Mouse (Mus musculus) common myeloid progenitor, adult 5-6 weeks (primary cell): ENCODE results near the gene Slc9b2. TPM values are rescaled to one million over a fixed set of nuclear protein-coding genes. Genes with fewer than 3 reads are reported as not detected.

Source experiments
- ATAC-seq: replicated peaks from 2 replicates; pipeline ENCODE4 v1.8.0; 2016; ENCODE audit warnings: low read depth, mild to moderate bottlenecking, moderate TSS enrichment, inconsistent platforms; ENCODE audit not compliant: poor library complexity, severe bottlenecking
- total RNA-seq: library from RNA; stranded (forward); fragments of 200-1000, 187-1606 nt; gene quantifications from 2 replicates; pipeline ENCODE4 v1.2.3, GENCODE M21; 2017

Gene Slc9b2
- total RNA-seq, result 0.41 TPM in 1 of 2 replicates, not detected in the other

DNA sequence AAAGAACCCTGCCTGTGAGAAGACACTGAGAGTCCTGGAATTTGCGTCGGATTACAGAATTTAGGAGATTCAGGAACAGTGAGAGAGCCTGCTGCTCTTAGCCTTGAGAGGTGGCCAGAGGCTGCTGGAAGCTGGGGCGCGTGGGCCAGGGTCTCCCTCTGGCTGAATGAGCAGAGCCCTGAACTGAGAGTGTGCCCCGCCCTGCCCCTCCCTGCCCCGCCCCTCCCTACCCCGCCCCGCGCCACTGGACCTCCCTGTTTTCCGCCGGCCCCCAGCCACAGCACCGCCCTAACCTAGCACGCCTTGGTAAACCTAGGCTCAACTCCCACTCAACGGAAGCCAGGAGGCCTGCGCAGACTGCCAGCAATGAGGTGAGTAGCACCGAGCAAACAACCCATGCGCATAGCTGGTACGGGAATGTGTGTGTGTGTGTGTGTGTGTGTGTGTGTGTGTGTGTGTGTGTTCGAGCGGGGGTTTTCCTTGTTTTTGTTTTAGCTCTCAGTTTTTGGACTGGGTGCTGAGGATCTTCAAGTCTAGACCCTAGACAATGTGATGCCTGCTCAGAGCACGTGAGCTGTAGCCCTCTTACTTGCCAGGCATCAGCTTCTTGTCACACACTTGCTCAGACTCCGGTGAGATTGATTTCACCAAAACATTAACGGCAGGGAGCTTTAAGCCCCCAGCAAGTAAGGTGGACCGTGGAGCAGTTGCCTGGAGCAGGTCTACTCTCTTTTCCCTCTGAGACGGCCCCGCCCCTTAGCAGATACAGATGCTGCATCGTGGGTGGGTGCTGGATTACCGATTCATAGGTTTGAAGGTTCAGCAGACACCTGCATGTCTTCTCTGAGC is at the start of gene Slc9b2:
Gene Slc9b2 (plus strand): TSS at position 290 of the 849 bp plus-strand sequence.
- ATAC-seq, result peak; percentile 98

DNA sequence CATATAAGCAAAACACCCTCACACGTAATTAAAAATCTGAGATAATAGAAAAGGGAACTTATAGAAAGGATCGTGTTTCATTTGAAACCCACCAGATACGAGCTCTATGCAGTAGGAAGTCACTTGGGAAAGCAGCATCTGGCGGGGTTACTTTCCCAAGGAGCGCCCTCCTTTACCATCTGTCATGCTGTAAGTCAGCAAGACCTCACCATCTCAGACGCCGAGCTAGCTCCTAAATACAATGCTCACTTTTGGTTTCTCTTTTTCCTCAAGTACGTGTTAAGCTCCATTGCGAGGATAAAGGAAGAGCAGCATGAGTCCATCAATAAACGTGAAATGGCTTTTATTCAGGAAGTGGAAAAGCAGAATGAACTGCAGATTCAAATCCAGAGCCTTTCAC is 48.6 kb upstream of the Slc9b2 start:
- ATAC-seq, result no peak

DNA sequence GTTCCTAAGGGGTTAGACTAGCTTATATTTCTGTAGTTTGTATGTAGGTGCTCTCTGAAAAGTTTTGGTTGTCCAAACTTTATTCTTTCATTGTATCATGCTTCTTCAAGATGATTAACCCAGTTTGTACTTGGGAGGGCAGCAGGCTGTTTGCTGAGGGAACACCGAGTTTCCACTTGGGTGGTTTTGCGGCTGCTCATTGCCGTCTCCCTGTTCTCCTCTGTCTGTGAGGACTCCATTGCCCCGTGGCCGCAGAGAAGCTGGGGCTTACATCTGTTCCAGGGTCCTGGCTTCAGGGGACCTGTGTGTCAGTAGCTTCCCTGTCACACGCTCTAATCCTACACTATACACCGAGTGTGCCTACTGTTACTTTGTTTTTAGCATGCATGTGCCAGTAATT is 47.3 kb upstream of the Slc9b2 start:
- no peak for ATAC-seq

DNA sequence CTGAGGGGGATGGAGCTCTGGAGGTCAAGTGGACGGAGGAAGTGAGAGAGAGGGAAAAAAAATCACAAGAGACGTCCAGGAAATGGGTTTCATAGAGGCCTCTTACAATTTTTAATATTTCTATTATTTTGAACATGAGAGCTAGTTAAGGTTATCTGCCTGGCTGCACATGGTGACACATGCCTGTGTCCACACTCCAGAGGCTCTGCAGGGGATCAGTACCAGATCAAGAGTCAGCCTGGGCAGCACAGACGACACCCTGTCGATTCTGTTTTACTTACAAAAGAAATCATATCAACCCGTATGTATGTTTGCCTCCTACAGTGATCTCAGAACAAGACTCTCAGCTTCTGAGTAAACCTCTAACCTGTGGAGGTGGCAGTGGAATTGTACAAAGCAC is 38.9 kb upstream of the Slc9b2 start:
- no peak for ATAC-seq

DNA sequence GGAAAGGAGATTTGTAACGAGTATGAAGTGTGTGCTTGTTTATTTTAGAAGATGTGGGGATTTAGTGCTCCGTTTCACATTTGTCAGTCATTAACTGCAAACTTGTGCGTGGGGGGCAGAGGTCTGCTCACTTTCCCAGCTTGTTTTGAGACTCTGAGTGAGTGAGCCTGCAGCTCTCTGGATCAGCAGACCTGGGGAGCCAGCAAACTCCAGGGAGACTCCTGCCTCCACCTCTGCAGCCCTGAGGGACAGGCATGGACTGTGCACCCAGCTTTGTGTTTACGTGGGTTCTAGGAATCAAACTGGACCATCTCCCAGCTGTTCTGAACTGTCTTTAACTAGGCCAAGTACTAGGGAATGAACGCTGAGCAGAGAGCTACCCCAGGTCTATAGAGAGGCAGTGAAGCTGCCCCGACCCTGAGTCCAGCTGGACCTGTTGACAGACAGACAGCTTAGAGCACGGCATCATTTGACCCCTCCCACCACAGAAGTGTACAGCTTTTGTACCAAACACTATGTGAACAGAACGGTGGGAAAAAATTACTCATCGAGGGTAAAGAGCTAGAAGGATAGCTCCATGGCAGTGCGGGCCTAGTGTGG is 38.0 kb upstream of the Slc9b2 start:
- ATAC-seq, result no peak

DNA sequence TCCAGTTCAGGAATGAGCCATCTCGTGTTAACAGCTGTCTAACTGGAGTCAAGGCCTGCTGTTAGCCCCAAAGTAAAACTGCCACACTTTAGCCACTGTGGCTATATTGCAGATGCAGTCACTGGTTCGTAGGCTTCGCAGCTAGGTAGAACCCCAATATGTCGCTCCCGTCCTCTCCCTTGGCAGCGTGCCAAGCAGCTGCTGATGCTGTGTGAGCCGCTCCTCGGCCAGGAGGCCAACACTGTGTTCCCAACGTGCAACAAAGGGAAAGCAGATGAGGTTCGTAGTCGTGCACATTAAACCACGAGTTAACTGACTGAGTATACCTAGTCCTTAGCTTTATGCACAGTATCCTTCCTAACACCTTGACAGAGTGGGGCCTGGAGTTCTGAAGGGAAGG is 34.9 kb upstream of the Slc9b2 start:
- ATAC-seq, result no peak

DNA sequence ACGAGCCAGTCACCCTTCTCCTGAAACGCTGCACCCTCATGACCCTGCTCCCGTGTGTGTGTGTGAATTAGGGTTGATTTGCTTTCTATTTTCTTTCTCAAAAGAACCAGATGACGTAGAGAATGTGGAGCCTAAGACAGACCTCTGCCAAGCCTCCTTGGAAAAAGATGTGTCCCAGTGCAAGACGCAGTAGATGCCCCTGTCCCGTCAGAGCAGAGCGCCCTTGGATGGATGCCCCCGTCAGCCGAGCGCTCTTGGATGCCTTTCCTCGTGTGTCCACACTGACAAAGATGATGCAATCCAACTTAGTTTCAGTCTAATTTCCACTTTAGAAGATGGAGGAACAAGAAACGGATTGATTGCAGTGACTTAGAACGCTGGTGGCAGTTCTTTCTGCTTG is 34.5 kb upstream of the Slc9b2 start:
- no peak for ATAC-seq

DNA sequence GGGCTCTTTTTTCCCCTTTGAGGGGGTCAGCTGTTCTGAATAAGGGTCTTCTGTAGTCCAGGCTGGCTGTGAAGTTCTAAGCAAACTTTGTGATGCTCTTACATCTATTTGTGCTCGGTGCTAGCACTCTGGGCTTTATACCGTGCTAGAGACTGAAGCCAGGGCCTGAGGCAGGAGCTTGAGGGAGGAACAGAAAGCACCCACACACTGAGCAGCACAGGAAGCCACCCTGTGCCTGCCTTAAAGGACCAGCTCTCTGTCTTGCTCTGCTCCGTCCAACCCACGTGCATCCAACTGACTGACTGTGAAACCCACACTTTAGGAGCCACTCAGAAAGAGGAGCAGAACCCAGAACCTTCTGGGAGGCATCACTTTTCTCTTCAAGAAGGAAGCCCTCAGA is 27.3 kb upstream of the Slc9b2 start:
- peak; percentile 60 for ATAC-seq

DNA sequence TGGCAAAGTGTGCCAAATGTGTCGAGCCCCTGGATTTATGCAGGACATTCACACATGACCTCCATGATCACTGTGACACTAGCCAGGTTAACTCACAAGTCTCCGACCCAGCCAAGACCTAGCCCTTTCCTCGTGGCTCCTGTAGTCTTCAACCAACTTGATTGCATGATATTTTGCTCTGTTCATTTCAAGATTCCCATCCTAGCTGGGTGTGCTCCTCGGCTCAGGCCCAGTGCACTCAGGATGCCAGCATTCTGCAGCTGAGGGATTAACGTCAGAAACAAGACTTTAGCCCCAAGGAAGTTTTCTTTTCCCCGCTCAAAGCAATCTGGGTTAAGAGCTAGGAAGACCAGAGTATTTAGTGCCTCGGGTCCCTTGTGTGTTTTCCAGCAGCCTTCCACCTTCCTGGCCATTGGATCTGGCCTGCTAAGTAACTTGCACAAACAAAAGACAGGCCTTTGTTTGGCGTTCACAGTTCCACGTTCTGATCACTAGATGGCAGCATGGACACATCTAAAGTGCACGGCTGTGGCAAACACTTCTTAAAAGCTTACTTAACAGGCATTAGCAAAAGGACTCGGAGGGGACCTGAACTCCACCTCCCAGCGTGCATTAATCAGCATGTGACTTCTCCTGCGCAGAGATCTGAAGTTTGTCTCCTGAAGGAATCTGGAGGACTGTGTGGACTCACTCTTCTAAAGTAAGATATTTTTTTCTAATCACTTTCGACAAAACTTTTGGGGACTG is 26.7 kb upstream of the Slc9b2 start, which contains the start of gene Bdh2:
Gene Bdh2 (plus strand): TSS at position 553 of the 747 bp plus-strand sequence.
- ATAC-seq, result peak; percentile 94

DNA sequence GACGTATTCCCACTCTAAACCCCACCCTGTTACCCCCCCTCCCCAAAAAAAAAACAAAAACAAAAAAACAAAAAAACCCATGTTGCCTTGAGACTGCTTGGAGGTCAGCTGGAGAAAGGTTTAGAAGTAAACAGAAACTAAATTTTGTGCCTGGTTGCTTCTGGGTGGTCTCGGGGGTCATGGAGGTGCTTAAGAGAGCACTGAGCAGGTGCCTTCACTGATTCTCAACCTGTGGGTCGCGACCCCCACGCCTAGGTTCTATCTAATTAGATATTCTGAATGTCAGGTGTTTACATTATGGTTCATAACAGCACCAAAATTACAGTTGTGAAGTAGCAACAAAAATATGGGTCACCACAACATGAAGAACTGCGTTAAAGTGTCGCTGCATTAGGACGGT is 25.8 kb upstream of the Slc9b2 start:
- no peak for ATAC-seq

DNA sequence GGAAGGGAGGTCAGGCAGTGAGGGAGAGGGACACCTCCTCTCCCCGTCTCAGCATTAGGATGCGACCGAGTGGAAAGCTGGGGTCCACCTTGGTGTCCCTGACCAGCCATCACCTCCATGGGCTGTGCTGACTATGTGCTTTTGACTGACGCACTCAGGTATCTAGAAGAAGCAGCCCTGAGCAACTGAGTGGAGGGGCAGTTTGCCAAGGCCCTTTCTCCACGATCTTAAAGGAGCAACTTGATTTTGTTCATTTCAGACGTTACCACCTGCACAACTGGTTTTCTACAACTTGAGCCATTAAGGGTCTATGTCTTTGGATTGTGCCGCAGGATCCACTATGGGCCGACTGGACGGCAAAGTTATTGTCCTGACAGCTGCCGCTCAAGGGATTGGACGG is 22.2 kb upstream of the Slc9b2 start:
- no peak for ATAC-seq

DNA sequence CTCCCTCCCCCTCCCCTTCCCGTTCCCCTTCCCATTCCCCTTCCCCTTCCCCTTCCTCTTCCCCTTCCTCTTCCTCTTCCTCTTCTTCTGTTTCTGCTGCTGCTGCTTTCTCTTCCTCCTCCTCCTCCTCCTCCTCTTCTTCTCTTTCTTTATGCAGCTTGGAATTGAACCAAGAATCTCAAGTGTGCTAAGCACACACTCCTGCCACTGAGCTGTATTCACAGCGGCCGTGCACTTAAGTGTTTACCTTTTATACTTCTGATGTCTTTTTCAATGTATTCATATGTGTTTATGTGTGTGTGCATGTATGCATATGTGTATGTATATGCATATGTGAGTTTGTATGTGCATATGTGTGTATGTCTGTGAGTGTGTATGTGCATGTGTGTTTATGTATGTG is 21.7 kb upstream of the Slc9b2 start:
- ATAC-seq, result no peak

DNA sequence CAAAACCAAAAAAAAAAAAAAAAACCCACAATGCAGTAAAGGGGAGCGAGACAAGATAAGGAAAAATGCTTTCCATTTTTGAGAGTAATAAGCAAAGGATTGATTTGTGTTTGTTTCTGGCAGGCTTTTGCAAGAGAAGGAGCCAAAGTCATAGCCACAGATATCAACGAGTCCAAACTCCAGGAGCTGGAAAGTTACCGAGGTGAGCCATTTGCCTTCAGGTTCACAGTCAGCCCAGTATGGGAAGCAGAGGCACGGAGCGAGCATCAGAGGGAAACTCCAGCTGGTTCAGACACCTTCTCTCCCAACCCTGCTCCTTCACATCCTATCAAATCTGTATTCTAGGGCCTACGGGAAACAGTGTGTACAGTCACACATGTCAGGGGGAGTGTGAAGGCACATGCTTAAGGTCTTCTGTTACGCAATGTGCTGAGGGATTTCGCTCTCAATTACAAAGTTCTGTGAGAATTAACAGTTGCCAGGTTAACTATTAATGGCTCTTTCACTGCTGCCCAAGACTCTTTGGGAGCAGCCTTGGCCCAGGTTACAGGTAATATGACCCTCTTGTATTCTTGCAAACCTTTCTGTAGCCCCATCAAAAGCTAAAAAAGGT is 19.3 kb upstream of the Slc9b2 start:
- no peak for ATAC-seq

DNA sequence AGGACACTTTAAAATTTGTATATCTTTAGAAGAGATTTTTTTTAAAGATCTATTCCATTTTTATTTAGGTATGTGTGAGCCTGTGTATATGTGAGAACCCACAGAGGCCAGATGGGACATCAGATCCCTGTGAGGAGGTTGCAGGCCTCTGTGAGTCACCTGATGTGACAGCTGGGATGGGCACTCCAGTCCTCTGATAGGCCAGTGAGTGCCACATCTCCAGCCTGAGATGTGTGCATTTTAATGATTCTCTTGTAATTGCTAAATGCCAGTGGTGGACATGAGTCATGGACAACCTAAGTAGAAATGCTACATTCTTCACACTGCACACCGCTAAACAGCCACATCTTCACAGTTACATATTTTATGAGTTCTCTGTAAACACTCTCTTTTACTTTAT is 18.4 kb upstream of the Slc9b2 start:
- ATAC-seq, result no peak

DNA sequence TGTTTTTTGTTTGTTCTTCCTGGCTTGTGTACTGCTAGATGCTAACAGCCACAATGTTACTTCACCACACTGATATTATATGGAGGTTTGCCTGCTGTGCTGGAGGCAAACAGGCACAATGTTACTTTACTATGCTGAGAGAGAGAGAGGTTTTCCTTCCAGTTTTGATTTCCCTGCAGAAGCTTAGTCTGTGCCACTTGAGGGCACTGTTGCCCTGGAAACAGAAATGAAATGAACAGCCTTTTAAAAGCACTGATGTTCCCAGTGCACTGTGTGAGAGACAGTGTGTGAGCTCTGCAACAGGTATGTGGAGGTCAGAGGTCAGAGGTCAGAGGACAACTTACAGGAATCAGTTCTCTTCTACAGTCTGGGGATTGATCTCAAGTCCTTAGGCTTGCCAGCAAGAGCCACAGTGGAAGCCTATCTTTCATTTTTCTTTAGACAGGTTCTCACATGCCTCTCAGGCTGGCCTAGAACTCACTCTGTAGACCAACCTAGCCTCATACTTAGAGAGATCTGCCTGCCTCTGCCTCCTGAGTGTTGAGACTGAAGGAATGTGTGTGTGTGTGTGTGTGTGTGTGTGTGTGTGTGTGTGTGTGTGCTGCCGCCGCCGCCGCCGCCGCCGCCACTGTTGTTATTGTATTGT is 17.1 kb upstream of the Slc9b2 start:
- ATAC-seq, result peak; percentile 96

DNA sequence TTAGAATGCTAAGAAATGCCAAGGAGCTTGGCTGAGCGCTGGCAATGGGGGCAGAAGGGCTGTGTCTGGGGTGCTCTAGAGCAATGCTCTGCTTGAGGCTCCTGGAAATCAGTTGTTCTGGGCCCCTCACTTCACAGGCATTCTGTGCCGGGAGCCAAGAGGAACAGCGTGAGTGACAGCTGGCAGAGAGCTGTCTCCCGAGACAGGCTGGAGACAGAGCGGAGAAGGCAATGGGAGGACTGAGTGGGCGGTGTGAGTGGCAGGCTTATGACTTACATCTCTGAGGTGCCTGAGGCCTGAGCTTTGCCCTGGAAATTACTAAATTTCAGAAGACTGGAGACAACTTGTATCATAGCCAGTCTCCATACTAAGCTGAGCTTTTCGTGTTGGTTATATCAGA is 13.8 kb upstream of the Slc9b2 start:
- no peak for ATAC-seq

DNA sequence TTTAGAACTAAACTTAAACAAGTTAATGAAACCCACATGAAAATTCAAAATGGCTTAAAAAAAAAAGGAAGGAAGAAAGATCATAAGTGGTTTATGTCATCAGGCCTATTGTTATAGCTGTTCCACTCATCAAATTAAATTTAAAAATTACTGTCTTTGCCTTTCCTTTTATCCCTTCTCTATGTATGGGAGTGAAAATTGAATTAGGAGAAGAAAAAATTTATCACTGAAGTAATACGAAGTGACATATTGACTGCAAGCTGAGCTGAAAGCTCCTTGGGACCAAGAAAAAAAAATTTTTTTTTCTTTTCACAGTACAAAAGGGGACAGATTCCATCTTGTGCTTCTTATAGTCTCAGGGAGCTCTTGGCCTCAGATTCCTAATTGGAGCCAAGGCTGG is 11.9 kb upstream of the Slc9b2 start:
- ATAC-seq, result no peak

DNA sequence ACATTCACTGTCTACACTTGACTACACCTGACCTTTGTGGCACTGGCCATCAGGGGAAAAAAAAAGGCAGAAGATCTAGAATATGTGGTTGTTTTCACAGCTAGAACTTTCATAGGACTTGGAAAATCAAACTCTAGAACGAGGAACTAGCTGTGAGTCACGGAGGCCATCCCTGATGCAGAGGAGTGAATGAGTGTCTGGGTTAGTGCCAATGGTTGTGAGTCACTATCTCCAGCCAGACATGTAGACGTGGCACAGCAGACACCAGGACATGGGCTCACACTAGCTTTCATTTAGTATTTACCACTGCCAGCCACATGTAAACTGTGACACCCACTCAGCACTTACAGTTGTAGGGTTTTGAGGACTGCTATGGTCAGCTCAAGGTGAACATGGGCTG is 8.9 kb upstream of the Slc9b2 start:
- peak; percentile 88 for ATAC-seq

DNA sequence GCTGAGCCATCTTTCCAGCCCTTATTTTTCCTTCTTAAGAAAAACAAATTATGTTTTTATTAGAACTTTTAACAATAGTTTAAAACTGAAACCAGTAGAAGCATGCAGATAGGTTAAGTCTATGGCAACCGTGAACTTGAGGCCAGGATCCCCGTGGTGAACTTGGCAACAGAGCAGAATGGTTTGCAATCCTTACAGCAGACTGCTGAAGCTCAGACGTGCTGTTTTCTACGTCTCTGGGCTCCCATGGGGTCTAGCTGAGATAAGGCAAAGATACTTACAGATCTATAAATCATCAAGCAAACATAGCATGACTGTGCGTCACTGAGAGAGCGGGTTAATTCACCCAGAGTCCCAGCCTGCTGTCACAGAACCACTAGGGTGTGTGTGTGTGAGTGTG is 7.4 kb upstream of the Slc9b2 start:
- 0 out of 2 replicates have a peak, but pooled peaks have one; percentile 9 for ATAC-seq

DNA sequence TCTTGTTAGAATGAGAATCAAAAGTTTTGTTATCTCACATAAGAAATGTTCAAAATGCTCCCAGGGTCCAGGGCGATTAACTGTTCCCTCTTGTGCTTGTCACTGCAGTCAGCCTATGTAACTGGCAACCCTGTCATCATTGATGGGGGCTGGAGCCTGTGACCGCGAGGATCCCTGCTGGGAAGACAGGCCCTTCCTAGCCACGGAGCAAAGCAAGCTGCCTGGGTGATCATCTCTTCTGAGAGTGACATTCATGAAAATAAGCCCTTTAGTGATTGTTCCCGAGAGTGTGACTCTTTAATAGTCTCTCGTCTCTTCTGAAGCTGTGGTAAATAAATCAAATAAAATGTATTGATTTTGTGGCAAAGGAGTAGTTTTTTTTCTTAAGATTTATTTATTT is 3.4 kb upstream of the Slc9b2 start:
- ATAC-seq, result no peak
